Mouse (Mus musculus): ENCODE data around the gene Arhgap9. TPM values are rescaled to one million over a fixed set of nuclear protein-coding genes. Genes with fewer than 3 reads are reported as not detected.

Arhgap9 gene
- polyA plus RNA-seq, 1 experiment: 105 TPM

DNA sequence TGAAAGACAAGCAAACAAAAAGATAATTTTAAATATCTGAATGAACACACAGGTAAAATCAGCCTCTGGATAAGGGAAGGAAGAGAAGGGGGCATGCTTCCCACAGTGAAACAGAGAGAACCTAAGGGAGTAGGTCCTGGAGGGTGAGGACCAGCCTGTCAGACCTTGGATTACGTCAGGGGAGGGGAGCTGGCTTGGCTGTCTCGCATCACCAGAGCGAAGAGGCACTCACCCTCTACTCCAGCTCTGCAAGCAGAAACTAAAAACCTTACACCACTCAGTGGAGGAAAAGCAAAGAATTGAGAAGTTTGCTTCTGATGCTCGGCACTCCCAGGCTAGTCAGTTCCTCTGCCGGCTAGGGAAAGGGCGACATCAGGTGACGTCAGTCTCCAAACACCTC is 1.8 kb upstream of the Arhgap9 start:
- peaks cover 48% of the 10 kb centered on the region for H3K4me1 ChIP-seq (replicated peaks; ENCODE audit: control insufficient read depth, insufficient read depth, low read length)
- no peak overlapping the region for H3K4me3 ChIP-seq (ENCODE audit: control insufficient read depth, insufficient read depth, low read length)
- DNase-seq: no peak
- 86% methylated on average over 7 of the region's 7 CpGs for WGBS
- no peaks in the 10 kb centered on the region for H3K27me3 ChIP-seq (ENCODE audit: control insufficient read depth, insufficient read depth, low read length)
- no peak for TF ChIP-seq POLR2A (IDR thresholded peaks at IDR 0.05; ENCODE audit: control insufficient read depth, extremely low read depth, insufficient read depth, low read length, poor library complexity)
- TF ChIP-seq CTCF (IDR thresholded peaks at IDR 0.05; ENCODE audit: borderline replicate concordance, control insufficient read depth, extremely low read depth, insufficient read depth, low read length, poor library complexity): no peak
- H3K36me3 ChIP-seq (ENCODE audit: control insufficient read depth, insufficient read depth, low read length): no peaks in the 10 kb centered on the region
- no peak overlapping the region for H3K27ac ChIP-seq (ENCODE audit: control insufficient read depth, insufficient read depth, low read length)

DNA sequence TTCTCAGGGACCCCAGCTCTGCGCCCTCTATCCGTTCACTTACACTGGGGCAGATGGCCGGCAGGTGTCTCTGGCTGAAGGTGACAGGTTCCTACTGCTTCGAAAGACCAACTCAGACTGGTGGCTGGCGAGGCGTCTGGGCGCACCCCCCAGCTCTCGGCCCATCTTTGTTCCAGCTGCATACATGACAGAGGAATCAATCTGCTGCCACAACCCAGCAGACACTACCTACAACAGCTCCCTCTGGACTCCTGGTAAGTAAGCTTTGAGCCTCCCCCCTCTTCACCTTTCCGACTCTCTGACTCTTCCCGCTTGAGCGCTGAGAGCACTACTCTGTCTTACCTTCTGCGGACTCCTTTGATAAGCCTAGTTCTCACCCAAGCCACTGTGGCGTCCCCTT is 414 bp downstream of the Arhgap9 start:
- H3K4me3 ChIP-seq (ENCODE audit: control insufficient read depth, insufficient read depth, low read length): peak overlapping the region; percentile 45
- H3K36me3 ChIP-seq (ENCODE audit: control insufficient read depth, insufficient read depth, low read length): no peaks in the 10 kb centered on the region
- H3K27ac ChIP-seq (ENCODE audit: control insufficient read depth, insufficient read depth, low read length): peak overlapping the region; percentile 91
- peak; percentile 36 for DNase-seq
- 51% methylated on average over 13 of the region's 13 CpGs for WGBS
- no peak for TF ChIP-seq CTCF (IDR thresholded peaks at IDR 0.05; ENCODE audit: borderline replicate concordance, control insufficient read depth, extremely low read depth, insufficient read depth, low read length, poor library complexity)
- no peak for TF ChIP-seq POLR2A (IDR thresholded peaks at IDR 0.05; ENCODE audit: control insufficient read depth, extremely low read depth, insufficient read depth, low read length, poor library complexity)
- H3K27me3 ChIP-seq (ENCODE audit: control insufficient read depth, insufficient read depth, low read length): no peaks in the 10 kb centered on the region
- H3K4me1 ChIP-seq (replicated peaks; ENCODE audit: control insufficient read depth, insufficient read depth, low read length): peaks cover 65% of the 10 kb centered on the region

DNA sequence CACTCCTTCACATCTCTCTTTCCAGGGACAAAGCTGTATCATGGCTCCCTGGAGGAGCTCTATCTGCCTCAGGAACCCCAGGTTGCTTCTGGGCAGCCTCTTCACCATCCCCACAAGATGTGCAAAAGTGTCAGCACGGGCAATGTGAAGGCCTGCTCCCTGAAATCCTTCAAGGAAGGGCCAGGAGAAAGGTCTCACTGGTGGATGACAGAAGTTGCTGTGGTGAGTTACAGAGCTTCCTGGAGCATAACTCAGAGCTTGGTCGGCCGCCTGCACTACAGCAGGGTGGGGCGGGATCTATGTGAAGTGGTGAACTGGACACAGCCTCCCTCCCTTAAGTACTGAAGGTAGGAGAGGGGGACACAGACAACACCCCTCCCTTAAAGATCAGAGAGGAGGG is 905 bp downstream of the Arhgap9 start:
- 56% methylated on average over 4 of the region's 4 CpGs for WGBS
- peak; percentile 36 for DNase-seq
- peak overlapping the region; percentile 91 for H3K27ac ChIP-seq (ENCODE audit: control insufficient read depth, insufficient read depth, low read length)

DNA sequence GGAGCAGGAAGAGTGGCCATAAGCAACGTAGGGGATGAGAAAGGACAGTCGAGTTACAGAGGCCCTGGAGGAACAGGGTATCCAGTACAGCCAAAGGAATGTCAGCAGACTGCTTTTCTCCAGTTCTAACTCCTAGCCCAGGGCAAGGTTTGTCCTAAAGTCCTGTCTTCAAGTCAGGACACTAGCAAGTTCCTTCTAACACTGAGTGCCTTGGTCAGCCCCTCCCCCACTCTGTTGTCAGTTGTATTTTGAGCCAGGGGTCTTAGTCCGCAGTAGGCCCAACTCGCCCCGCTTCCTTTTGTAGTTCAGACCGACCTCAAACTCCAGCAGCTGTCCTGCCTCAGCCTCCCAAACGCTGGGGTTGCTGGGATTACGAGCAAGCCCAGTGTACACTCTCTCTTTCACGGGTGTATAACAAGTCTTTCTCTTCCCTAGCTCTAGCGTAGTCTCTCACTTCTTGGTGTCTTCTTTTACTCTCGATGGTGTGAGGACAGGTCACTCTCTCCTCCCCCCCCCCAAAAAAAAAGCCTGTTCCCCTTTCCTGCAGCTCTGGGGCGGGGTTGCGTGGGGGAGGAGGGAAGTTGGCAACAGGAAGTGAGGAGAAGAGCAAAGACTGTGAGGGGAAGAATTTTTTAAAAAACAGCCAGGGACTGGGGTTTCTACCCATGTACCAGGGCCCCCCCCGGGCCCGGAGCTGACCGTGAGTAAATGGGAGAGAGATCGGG is 1.5 kb downstream of the Arhgap9 start:
- peak overlapping the region; percentile 91 for H3K27ac ChIP-seq (ENCODE audit: control insufficient read depth, insufficient read depth, low read length)

More for the DNA sequence above, 905 bp downstream of the Arhgap9 start:
- Histone ChIP-seq H3K4me1 (replicated peaks; ENCODE audit: control insufficient read depth, insufficient read depth, low read length) (peaks cover 65% of the 10 kb centered on the region), H3K4me3 (ENCODE audit: control insufficient read depth, insufficient read depth, low read length) (peak overlapping the region; percentile 45), H3K27me3 (ENCODE audit: control insufficient read depth, insufficient read depth, low read length) (no peaks in the 10 kb centered on the region), H3K36me3 (ENCODE audit: control insufficient read depth, insufficient read depth, low read length) (peaks cover 3% of the 10 kb centered on the region)
- TF ChIP-seq CTCF (IDR thresholded peaks at IDR 0.05; ENCODE audit: borderline replicate concordance, control insufficient read depth, extremely low read depth, insufficient read depth, low read length, poor library complexity): no peak
- TF ChIP-seq POLR2A (IDR thresholded peaks at IDR 0.05; ENCODE audit: control insufficient read depth, extremely low read depth, insufficient read depth, low read length, poor library complexity): no peak

DNA sequence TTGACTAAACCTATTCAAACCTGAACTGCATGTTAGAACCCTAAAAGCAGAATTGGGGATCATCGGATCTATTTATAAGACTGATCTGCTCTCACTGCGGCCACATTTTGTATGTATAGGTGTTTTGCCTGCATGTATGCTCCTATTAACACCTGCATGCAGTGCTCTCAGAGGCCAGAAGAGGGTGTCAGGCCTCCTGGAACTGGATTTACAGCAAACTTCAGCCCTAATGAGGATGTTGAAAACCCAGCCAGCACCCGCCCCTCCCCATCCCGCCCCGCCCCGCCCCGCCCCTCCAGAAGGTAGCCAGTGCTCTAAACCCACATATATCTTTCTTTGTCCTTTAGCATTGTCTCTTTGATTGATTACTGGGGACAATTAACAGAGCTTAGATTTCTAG is 2.7 kb downstream of the Arhgap9 start:
- peaks cover 60% of the 10 kb centered on the region for H3K4me1 ChIP-seq (replicated peaks; ENCODE audit: control insufficient read depth, insufficient read depth, low read length)
- H3K4me3 ChIP-seq (ENCODE audit: control insufficient read depth, insufficient read depth, low read length): no peak overlapping the region
- 2% methylated on average over 7 of the region's 7 CpGs for WGBS
- H3K27ac ChIP-seq (ENCODE audit: control insufficient read depth, insufficient read depth, low read length): peak overlapping the region; percentile 46; the same call in 1 of the 2 replicates
- H3K27me3 ChIP-seq (ENCODE audit: control insufficient read depth, insufficient read depth, low read length): no peaks in the 10 kb centered on the region
- H3K36me3 ChIP-seq (ENCODE audit: control insufficient read depth, insufficient read depth, low read length): peaks cover 15% of the 10 kb centered on the region
- DNase-seq: peak; percentile 89
- no peak for TF ChIP-seq CTCF (IDR thresholded peaks at IDR 0.05; ENCODE audit: borderline replicate concordance, control insufficient read depth, extremely low read depth, insufficient read depth, low read length, poor library complexity)
- no peak for TF ChIP-seq POLR2A (IDR thresholded peaks at IDR 0.05; ENCODE audit: control insufficient read depth, extremely low read depth, insufficient read depth, low read length, poor library complexity)

More for the DNA sequence above, 1.5 kb downstream of the Arhgap9 start:
- H3K4me3 ChIP-seq (ENCODE audit: control insufficient read depth, insufficient read depth, low read length): peak overlapping the region; percentile 45
- peak; percentile 70 for DNase-seq
- TF ChIP-seq POLR2A (IDR thresholded peaks at IDR 0.05; ENCODE audit: control insufficient read depth, extremely low read depth, insufficient read depth, low read length, poor library complexity): no peak
- no peak for TF ChIP-seq CTCF (IDR thresholded peaks at IDR 0.05; ENCODE audit: borderline replicate concordance, control insufficient read depth, extremely low read depth, insufficient read depth, low read length, poor library complexity)
- 14% methylated on average over 17 of the region's 17 CpGs for WGBS
- H3K4me1 ChIP-seq (replicated peaks; ENCODE audit: control insufficient read depth, insufficient read depth, low read length): peaks cover 61% of the 10 kb centered on the region
- no peaks in the 10 kb centered on the region for H3K27me3 ChIP-seq (ENCODE audit: control insufficient read depth, insufficient read depth, low read length)
- peaks cover 8% of the 10 kb centered on the region for H3K36me3 ChIP-seq (ENCODE audit: control insufficient read depth, insufficient read depth, low read length)

DNA sequence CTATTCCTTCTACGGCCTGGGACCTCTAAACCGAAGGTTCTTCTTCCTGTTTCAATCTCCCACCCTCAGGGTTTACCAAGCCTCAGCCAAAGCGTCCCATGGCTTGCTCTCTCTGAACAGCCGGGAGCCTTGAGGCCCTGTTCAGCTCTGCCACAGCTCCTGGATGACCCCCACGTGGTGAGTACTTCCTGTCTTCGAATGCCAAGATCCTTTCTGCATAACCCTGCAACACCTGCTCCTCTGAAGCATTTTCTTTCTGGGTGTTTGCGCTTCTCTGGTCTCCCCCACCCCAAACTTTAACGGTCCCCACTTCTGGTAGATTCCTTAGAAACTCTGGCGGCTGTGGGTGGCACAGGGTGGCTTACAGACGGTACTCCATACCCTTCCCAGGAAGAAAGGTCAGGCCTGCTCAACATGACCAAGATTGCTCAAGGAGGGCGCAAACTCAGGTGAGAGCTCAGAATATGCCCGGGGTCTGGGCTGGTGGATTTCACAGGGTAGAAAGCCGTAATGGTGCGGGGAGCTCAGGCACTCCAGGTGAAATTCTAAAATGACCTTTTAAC is 3.8 kb downstream of the Arhgap9 start:
- Histone ChIP-seq H3K27me3 (ENCODE audit: control insufficient read depth, insufficient read depth, low read length) (no peaks in the 10 kb centered on the region), H3K27ac (ENCODE audit: control insufficient read depth, insufficient read depth, low read length) (peak overlapping the region; percentile 92), H3K4me1 (replicated peaks; ENCODE audit: control insufficient read depth, insufficient read depth, low read length) (peaks cover 57% of the 10 kb centered on the region), H3K36me3 (ENCODE audit: control insufficient read depth, insufficient read depth, low read length) (peaks cover 17% of the 10 kb centered on the region), H3K4me3 (ENCODE audit: control insufficient read depth, insufficient read depth, low read length) (peak overlapping the region; percentile 44)
- DNase-seq: peak; percentile 77
- no peak for TF ChIP-seq CTCF (IDR thresholded peaks at IDR 0.05; ENCODE audit: borderline replicate concordance, control insufficient read depth, extremely low read depth, insufficient read depth, low read length, poor library complexity)
- no peak for TF ChIP-seq POLR2A (IDR thresholded peaks at IDR 0.05; ENCODE audit: control insufficient read depth, extremely low read depth, insufficient read depth, low read length, poor library complexity)
- WGBS: 6% methylated on average over 14 of the region's 14 CpGs
